Mouse (Mus musculus) ES-E14 (cell line): ENCODE measurements around the gene Tmx2. TPM values are rescaled to one million over a fixed set of nuclear protein-coding genes. Genes with fewer than 3 reads are reported as not detected.

Experiments
- DNase-seq: peaks from one replicate; pipeline ENCODE4 v3.0.0-alpha.2; 2013; ENCODE audit warnings: low read depth, low spot score
- H3K27ac ChIP-seq: 2 replicates; pipeline ENCODE4 v1.5.1; 2012; ENCODE audit warnings: low read depth, mild to moderate bottlenecking, low read length, moderate library complexity, mixed read lengths; ENCODE audit not compliant: poor library complexity, insufficient read depth, severe bottlenecking
- H3K36me3 ChIP-seq: 2 replicates; pipeline ENCODE4 v1.6.1; 2012; ENCODE audit warnings: mild to moderate bottlenecking, low read length, moderate library complexity, mixed read lengths; ENCODE audit not compliant: control insufficient read depth, poor library complexity, insufficient read depth, severe bottlenecking
- H3K4me1 ChIP-seq, 2 experiments: fragments of 150-350 bp in 1 of 2; sonication (generic) in 1 of 2; 2 replicates each; pipeline ENCODE4 v1.6.1; 2012; ENCODE audit warnings: low read length in 2 of 2, mild to moderate bottlenecking in 1 of 2, mixed read lengths in 1 of 2; ENCODE audit not compliant: control insufficient read depth in 2 of 2, insufficient read depth in 2 of 2, poor library complexity in 1 of 2
- H3K4me3 ChIP-seq, 2 experiments: fragments of 150-350 bp in 1 of 2; sonication (generic) in 1 of 2; 2 replicates each; pipeline ENCODE4 v1.5.1; 2012; ENCODE audit warnings: low read length in 2 of 2, low read depth in 1 of 2, mild to moderate bottlenecking in 1 of 2, mixed read lengths in 1 of 2; ENCODE audit not compliant: insufficient read depth in 1 of 2, poor library complexity in 1 of 2, severe bottlenecking in 1 of 2
- H3K9ac ChIP-seq: 2 replicates; pipeline ENCODE4 v1.6.1; 2012; ENCODE audit warnings: low read depth, mild to moderate bottlenecking, low read length, mixed read lengths; ENCODE audit not compliant: poor library complexity, insufficient read depth, severe bottlenecking
- H3K9me3 ChIP-seq: fragments of 150-350 bp; sonication (generic); 2 replicates; pipeline ENCODE4 v1.6.1; 2012; ENCODE audit warnings: low read depth, mild to moderate bottlenecking, low read length; ENCODE audit not compliant: control insufficient read depth, insufficient read depth
- CHD2 ChIP-seq: IDR thresholded peaks from 2 replicates; pipeline ENCODE4 v1.6.1; 2014; ENCODE audit warnings: mild to moderate bottlenecking, low read depth, low read length, inconsistent platforms
- HCFC1 ChIP-seq: IDR thresholded peaks from 2 replicates; pipeline ENCODE4 v1.6.1; 2012; ENCODE audit warnings: low read length, inconsistent platforms, borderline replicate concordance; ENCODE audit not compliant: insufficient read depth
- MAFK ChIP-seq: IDR thresholded peaks from 2 replicates; pipeline ENCODE4 v1.6.1; 2014; ENCODE audit warnings: mild to moderate bottlenecking, low read depth, low read length, inconsistent platforms; ENCODE audit not compliant: insufficient read depth
- ZC3H11A ChIP-seq: IDR thresholded peaks from 2 replicates; pipeline ENCODE4 v1.6.1; 2012; ENCODE audit warnings: low read depth, mild to moderate bottlenecking, inconsistent platforms, low read length, borderline replicate concordance
- ZNF384 ChIP-seq: IDR thresholded peaks from 2 replicates; pipeline ENCODE4 v1.6.1; 2012; ENCODE audit warnings: low read depth, low read length, inconsistent platforms
- in situ Hi-C, 2 experiments: fragments of 600-800 bp; cut with MboI; formaldehyde crosslinking; loops; one replicate each; pipeline ENCODE4 v1.15.1; 2025; ENCODE audit warnings: low sequenced_read_pairs in 2 of 2, inconsistent platforms in 1 of 2; ENCODE audit not compliant: unreplicated experiment in 2 of 2
- total RNA-seq: library from RNA; depleted of rRNA; stranded (reverse); fragments of 300-350 nt; gene quantifications from 2 replicates; pipeline ENCODE4 v1.2.3, GENCODE M21; 2012

Gene Tmx2
- total RNA-seq, 1 experiment, result 160 TPM

GRCm38 (mm10) chr2:84695007-84695695, 16.2 kb upstream of the Tmx2 start:
- H3K4me1 ChIP-seq, result no peaks in the 10 kb centered on the region
- peaks cover 10% of the 10 kb centered on the region for H3K36me3 ChIP-seq
- no peak for DNase-seq

GRCm38 (mm10) chr2:84690050-84690449, 11.1 kb upstream of the Tmx2 start:
- H3K27ac ChIP-seq, result no peak overlapping the region
- no peaks in the 10 kb centered on the region for H3K9me3 ChIP-seq
- in situ Hi-C loops, result no loop called here

More at GRCm38 (mm10) chr2:84695007-84695695, 16.2 kb upstream of the Tmx2 start:
- TF ChIP-seq MAFK, result no peak
- no peak for TF ChIP-seq HCFC1
- in situ Hi-C loops, result no loop called here
- no peak overlapping the region for H3K27ac ChIP-seq
- no peak overlapping the region for H3K4me3 ChIP-seq
- H3K9ac ChIP-seq, result no peak overlapping the region
- no peaks in the 10 kb centered on the region for H3K9me3 ChIP-seq

GRCm38 (mm10) chr2:84688080-84688844, 9.3 kb upstream of the Tmx2 start:
- no peak for TF ChIP-seq CHD2
- TF ChIP-seq HCFC1, result no peak
- TF ChIP-seq ZNF384, result no peak
- TF ChIP-seq MAFK, result no peak
- no peak for TF ChIP-seq ZC3H11A
- in situ Hi-C loops, result no loop called here
- H3K36me3 ChIP-seq, result peaks cover 25% of the 10 kb centered on the region

More at GRCm38 (mm10) chr2:84690050-84690449, 11.1 kb upstream of the Tmx2 start:
- peaks cover 0 to 2% of the 10 kb centered on the region in 2 experiments; a peak in 2 of 4 replicates for H3K4me1 ChIP-seq
- TF ChIP-seq ZC3H11A, result no peak
- TF ChIP-seq ZNF384, result no peak
- TF ChIP-seq CHD2, result no peak
- no peak for TF ChIP-seq HCFC1
- TF ChIP-seq MAFK, result no peak
- peaks cover 29% of the 10 kb centered on the region for H3K36me3 ChIP-seq
- H3K4me3 ChIP-seq, result no peak overlapping the region
- no peak for DNase-seq
- no peak overlapping the region for H3K9ac ChIP-seq

GRCm38 (mm10) chr2:84682605-84683183, 3.8 kb upstream of the Tmx2 start:
- in situ Hi-C loops, result no loop called here
- Histone ChIP-seq H3K4me1 (peaks cover 0 to 2% of the 10 kb centered on the region in 2 experiments; a peak in 2 of 4 replicates), H3K36me3 (peaks cover 8% of the 10 kb centered on the region), H3K27ac (no peak overlapping the region), H3K4me3 (no peak overlapping the region), H3K9ac (no peak overlapping the region), H3K9me3 (no peaks in the 10 kb centered on the region)
- no peak for DNase-seq
- TF ChIP-seq MAFK, result no peak
- no peak for TF ChIP-seq ZC3H11A
- no peak for TF ChIP-seq CHD2
- TF ChIP-seq HCFC1, result no peak
- TF ChIP-seq ZNF384, result no peak

More at GRCm38 (mm10) chr2:84688080-84688844, 9.3 kb upstream of the Tmx2 start:
- Histone ChIP-seq H3K4me3 (no peak overlapping the region), H3K9me3 (no peaks in the 10 kb centered on the region), H3K9ac (no peak overlapping the region), H3K27ac (no peak overlapping the region), H3K4me1 (peaks cover 0 to 2% of the 10 kb centered on the region in 2 experiments; a peak in 2 of 4 replicates)
- DNase-seq, result no peak
